Mouse (Mus musculus) testis, adult 2 months (tissue): Measurements from ENCODE around the gene Tmem132e. TPM values are rescaled to one million over a fixed set of nuclear protein-coding genes. Genes with fewer than 3 reads are reported as not detected.

Source experiments
- H3K27ac ChIP-seq: fragments of 200-500 bp; 2 replicates; pipeline ENCODE4 v1.5.1; 2012; ENCODE audit warnings: low read depth, low read length; ENCODE audit not compliant: control insufficient read depth, insufficient read depth
- H3K27me3 ChIP-seq: fragments of 200-500 bp; 2 replicates; pipeline ENCODE4 v1.6.1; 2012; ENCODE audit warnings: mild to moderate bottlenecking, low read length, moderate library complexity; ENCODE audit not compliant: control insufficient read depth, insufficient read depth
- H3K36me3 ChIP-seq: fragments of 200-500 bp; 2 replicates; pipeline ENCODE4 v1.6.1; 2012; ENCODE audit warnings: mild to moderate bottlenecking, low read length; ENCODE audit not compliant: control insufficient read depth, insufficient read depth
- H3K4me1 ChIP-seq: fragments of 200-500 bp; 2 replicates; pipeline ENCODE4 v1.6.1; 2012; ENCODE audit warnings: low read length; ENCODE audit not compliant: control insufficient read depth, insufficient read depth
- H3K4me3 ChIP-seq: fragments of 200-500 bp; 2 replicates; pipeline ENCODE4 v1.5.1; 2012; ENCODE audit warnings: low read depth, mild to moderate bottlenecking, low read length, moderate library complexity, mixed read lengths; ENCODE audit not compliant: control insufficient read depth
- CTCF ChIP-seq: fragments of 200-500 bp; IDR thresholded peaks from 2 replicates; pipeline ENCODE4 v1.5.1; 2012; ENCODE audit warnings: low read depth, mild to moderate bottlenecking, inconsistent platforms, low read length, moderate library complexity; ENCODE audit not compliant: control insufficient read depth, insufficient read depth, insufficient replicate concordance
- POLR2A ChIP-seq: fragments of 200-500 bp; IDR thresholded peaks from 2 replicates; pipeline ENCODE4 v1.6.1; 2012; ENCODE audit warnings: low read depth, mild to moderate bottlenecking, inconsistent platforms, low read length, moderate library complexity; ENCODE audit not compliant: control insufficient read depth
- polyA plus RNA-seq: library from polyadenylated mRNA; depleted of rRNA; stranded (reverse); fragments of >200 nt; gene quantifications from 2 replicates; pipeline ENCODE4 v1.2.3, GENCODE M21; 2012

Tmem132e gene
- polyA plus RNA-seq, 1 experiment = 0.54 TPM

DNA sequence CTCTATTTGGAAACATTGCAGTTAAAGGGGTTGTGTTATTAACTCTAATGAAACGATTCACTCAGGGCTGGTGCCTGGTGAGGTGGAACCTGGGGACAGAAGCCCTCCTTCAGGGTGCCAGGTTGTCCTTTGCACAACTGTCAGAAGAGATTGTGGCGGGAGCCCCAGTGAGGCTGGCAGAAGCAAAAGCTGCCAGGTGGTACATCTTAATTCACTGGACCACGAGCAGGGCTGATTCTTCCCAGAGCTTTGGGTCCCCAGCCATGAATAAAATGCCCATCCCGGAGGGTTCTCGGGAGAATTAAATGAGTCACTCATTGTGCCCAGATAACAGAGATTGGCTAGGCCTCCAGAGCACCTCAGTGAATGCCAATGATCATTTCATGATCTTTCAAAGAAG is 63.8 kb downstream of the Tmem132e start:
- Histone ChIP-seq H3K36me3 (no peaks in the 10 kb centered on the region), H3K27ac (no peak overlapping the region), H3K27me3 (no peaks in the 10 kb centered on the region), H3K4me3 (no peak overlapping the region), H3K4me1 (no peaks in the 10 kb centered on the region)
- TF ChIP-seq CTCF (no peak), POLR2A (no peak)

- Histone ChIP-seq H3K27me3 (no peaks in the 10 kb centered on the region), H3K27ac (no peak overlapping the region), H3K4me1 (no peaks in the 10 kb centered on the region), H3K36me3 (no peaks in the 10 kb centered on the region), H3K4me3 (no peak overlapping the region)
- TF ChIP-seq POLR2A = no peak
- TF ChIP-seq CTCF = no peak
Observed at GRCm38 (mm10) chr11:82453230-82453629, 64.5 kb downstream of the Tmem132e start.

DNA sequence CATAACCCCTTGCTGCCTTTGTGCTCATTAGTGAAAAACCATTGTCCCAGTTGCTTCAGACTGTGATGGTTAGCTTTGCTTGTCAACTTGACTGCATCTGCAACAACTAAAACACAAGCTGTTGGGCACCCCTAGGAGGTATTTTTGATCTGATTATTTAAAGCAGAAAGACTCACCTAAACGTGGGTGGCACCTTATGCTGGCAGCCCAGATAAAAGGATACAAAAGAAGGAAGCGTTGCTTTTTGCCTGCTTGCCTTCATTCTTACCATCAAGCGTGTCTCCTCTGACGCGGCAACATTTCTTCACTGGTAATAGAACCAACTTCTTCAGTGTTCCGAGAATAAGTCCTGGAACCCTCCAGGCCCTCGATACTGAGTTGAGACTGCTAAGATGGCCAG is 72.6 kb downstream of the Tmem132e start:
- H3K4me1 ChIP-seq = no peaks in the 10 kb centered on the region
- TF ChIP-seq POLR2A (no peak), CTCF (no peak)
- no peaks in the 10 kb centered on the region for H3K27me3 ChIP-seq

DNA sequence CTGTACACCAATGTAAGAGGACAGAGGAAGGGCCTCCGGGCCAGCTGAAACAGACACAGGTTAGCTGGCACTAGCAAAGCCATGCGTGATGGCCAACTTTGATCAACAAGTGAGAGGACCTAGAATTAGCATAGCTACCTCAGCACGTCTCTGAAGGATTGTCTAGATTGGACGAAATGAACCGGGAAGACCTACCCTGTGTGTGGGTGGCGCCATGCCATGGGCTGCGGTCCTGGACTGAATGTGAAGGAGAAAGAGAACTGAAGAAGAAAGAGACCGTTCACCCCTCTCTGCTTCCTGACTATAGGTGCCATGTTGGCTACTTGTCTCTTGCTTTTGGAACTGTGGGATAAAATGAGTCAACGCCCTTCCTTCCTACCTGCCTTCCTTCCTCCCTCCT is 76.8 kb downstream of the Tmem132e start:
- Histone ChIP-seq H3K4me3 (no peak overlapping the region), H3K27me3 (no peaks in the 10 kb centered on the region), H3K4me1 (no peaks in the 10 kb centered on the region), H3K36me3 (no peaks in the 10 kb centered on the region), H3K27ac (no peak overlapping the region)
- no peak for TF ChIP-seq POLR2A
- no peak for TF ChIP-seq CTCF

More for the DNA sequence above, 72.6 kb downstream of the Tmem132e start:
- Histone ChIP-seq H3K4me3 (no peak overlapping the region), H3K27ac (no peak overlapping the region), H3K36me3 (no peaks in the 10 kb centered on the region)

- Histone ChIP-seq H3K4me1 (no peaks in the 10 kb centered on the region), H3K27ac (no peak overlapping the region), H3K27me3 (no peaks in the 10 kb centered on the region), H3K4me3 (no peak overlapping the region), H3K36me3 (no peaks in the 10 kb centered on the region)
- TF ChIP-seq POLR2A (no peak), CTCF (no peak)
Observed at GRCm38 (mm10) chr11:82467218-82467617, 78.5 kb downstream of the Tmem132e start.

DNA sequence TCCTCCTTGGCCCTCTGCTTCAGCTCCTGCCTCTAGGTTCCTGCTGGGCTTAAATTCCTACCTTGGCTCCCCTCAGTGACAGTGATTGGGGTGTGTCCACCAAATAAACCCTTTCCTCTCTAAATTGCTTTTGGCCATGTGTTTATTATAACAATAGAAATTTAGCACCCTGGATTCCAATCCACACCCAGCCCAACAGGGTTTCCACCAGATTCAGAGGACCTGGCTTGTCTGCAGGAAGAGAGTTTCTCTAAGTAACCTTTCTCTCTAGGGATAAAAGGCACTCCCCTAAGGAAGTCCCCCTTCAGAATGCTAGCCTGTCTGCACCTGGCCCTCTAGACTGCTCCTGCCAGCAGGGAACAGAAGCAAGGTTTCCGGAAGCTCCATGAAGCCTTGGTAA is 82.4 kb downstream of the Tmem132e start:
- no peak for TF ChIP-seq CTCF
- TF ChIP-seq POLR2A = no peak
- Histone ChIP-seq H3K4me3 (no peak overlapping the region), H3K4me1 (no peaks in the 10 kb centered on the region), H3K27me3 (no peaks in the 10 kb centered on the region), H3K27ac (no peak overlapping the region), H3K36me3 (no peaks in the 10 kb centered on the region)

- no peaks in the 10 kb centered on the region for H3K4me1 ChIP-seq
- H3K4me3 ChIP-seq = no peak overlapping the region
- no peaks in the 10 kb centered on the region for H3K36me3 ChIP-seq
- no peak overlapping the region for H3K27ac ChIP-seq
- no peaks in the 10 kb centered on the region for H3K27me3 ChIP-seq
- TF ChIP-seq CTCF = no peak
- TF ChIP-seq POLR2A = no peak
Observed at GRCm38 (mm10) chr11:82473137-82473621, 84.5 kb downstream of the Tmem132e start.

DNA sequence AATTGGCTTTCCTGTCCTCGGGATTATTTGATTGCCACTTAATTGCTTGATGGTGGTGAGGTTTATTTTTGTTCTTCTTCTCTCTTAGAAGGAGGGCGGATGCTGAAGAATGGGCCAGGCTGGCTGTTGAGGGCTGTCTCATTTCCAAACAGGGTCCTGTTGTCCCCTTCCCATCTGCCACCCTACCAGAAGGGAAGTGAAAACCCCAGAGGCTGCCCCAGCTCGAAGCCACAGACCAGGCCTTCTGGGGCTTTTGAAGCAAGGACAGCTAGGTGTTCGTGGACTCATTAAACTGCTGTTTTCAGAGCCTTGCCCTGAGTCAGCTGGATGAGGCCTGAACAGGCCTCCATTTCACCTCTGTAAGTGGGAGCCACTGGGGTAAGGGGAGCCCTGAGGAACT is 87.4 kb downstream of the Tmem132e start:
- no peak for TF ChIP-seq CTCF
- TF ChIP-seq POLR2A = no peak
- no peaks in the 10 kb centered on the region for H3K4me1 ChIP-seq
- H3K27me3 ChIP-seq = no peaks in the 10 kb centered on the region
- H3K4me3 ChIP-seq = no peak overlapping the region
- no peaks in the 10 kb centered on the region for H3K36me3 ChIP-seq
- no peak overlapping the region for H3K27ac ChIP-seq
